ENCODE assay signal across 25 mouse cellular contexts in the genomic region with DNA sequence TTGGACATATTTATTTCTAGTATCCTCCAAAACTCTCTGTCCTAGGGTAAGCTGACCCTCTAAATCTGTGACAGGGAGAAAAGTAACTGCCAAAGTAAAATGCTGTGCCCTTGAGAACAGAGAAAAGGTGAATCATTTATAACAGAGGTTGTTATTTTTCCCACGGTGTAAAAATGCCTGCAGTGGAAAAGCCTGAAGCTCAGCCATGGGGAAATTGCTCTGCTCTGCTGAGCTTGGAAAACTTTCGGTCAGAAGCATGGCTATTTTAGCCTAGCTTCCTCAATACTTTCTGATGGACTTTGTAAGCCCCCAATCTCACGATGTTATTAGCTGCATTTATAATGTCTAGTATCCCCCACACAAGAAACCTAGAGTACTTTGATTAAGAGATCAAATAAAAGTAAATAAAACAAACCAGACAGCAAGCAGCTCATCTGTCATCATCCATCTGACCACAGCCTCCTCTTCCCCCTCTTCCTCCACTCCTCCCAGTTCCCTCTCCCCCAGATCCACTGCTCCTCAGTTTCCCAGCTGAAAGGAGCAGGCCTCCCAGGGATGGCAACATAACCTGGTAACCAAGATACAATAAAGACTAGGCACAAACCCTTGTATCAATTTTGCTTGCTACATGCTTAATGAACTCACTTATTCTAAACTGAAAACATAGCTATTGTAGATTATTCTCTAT.
"Had no signal": no experiment of that assay in that cellular context is flagged by ENCODE, and none has a peak within 500 bp of the region (broad histone marks: within the 10 kb centered on the region; RNA-seq: fewer than 3 reads in every experiment).

No protein-coding gene starts in this region.

- H3K9me3 ChIP-seq: heart, embryonic 10.5 days; heart, embryonic 12.5 days; hindbrain, embryonic 10.5 days; hindbrain, embryonic 12.5 days; intestine, embryonic 15.5 days; limb, embryonic 10.5 days; limb, embryonic 12.5 days; liver, embryonic 13.5 days; liver, embryonic 15.5 days had no signal

- H3K9ac ChIP-seq: heart, embryonic 12.5 days; hindbrain, embryonic 12.5 days; hindbrain, embryonic 14.5 days; intestine, embryonic 15.5 days; limb, embryonic 12.5 days; liver, embryonic 13.5 days; liver, embryonic 15.5 days; liver, postnatal 0 days had no signal

- H3K4me1 ChIP-seq: heart, embryonic 10.5 days; heart, embryonic 12.5 days; hindbrain, embryonic 10.5 days; hindbrain, embryonic 12.5 days; intestine, embryonic 15.5 days; limb, embryonic 10.5 days; limb, embryonic 12.5 days; liver, embryonic 13.5 days; liver, embryonic 15.5 days had no signal

- ATAC-seq: forebrain, embryonic 16.5 days; hindbrain, embryonic 16.5 days; inflammation-experienced regulatory T-cells, adult 6 months; intestine, embryonic 15.5 days; intestine, postnatal 0 days; liver, postnatal 0 days had no signal

- H3K27ac ChIP-seq: gastrocnemius, adult 2 months; heart, embryonic 10.5 days; hindbrain, embryonic 10.5 days; hindbrain, embryonic 12.5 days; hindbrain, embryonic 14.5 days; intestine, embryonic 15.5 days; layer of hippocampus, adult 2 months; left cerebral cortex, adult 2 months; limb, embryonic 10.5 days; limb, embryonic 12.5 days; liver, embryonic 13.5 days; liver, embryonic 15.5 days had no signal

- H3K4me2 ChIP-seq: heart, embryonic 12.5 days; hindbrain, embryonic 12.5 days; hindbrain, embryonic 14.5 days; intestine, embryonic 15.5 days; limb, embryonic 12.5 days; liver, embryonic 11.5 days; liver, embryonic 13.5 days; liver, embryonic 15.5 days had no signal

- DNase-seq: gastrocnemius, adult 2 months; gastrocnemius, postnatal 10 days; gastrocnemius, postnatal 25 days; heart, adult 18-20 months; heart, postnatal 10 days; heart, postnatal 4 days; liver; liver, embryonic 13.5 days; liver, postnatal 0 days had no signal

- H3K4me3 ChIP-seq: gastrocnemius, adult 2 months; heart, embryonic 10.5 days; heart, embryonic 12.5 days; hindbrain, embryonic 10.5 days; hindbrain, embryonic 12.5 days; intestine, embryonic 15.5 days; layer of hippocampus, adult 2 months; left cerebral cortex, adult 2 months; limb, embryonic 10.5 days; limb, embryonic 12.5 days; liver, embryonic 13.5 days; liver, embryonic 15.5 days had no signal

- H3K36me3 ChIP-seq: heart, embryonic 10.5 days; heart, embryonic 12.5 days; hindbrain, embryonic 10.5 days; hindbrain, embryonic 12.5 days; intestine, embryonic 15.5 days; limb, embryonic 10.5 days; limb, embryonic 12.5 days; liver, embryonic 13.5 days; liver, embryonic 15.5 days had no signal

- H3K27me3 ChIP-seq: heart, embryonic 12.5 days; hindbrain, embryonic 12.5 days; intestine, embryonic 15.5 days; limb, embryonic 12.5 days; liver, embryonic 13.5 days; liver, embryonic 15.5 days had no signal
